Mouse (Mus musculus) naive thymus-derived CD4-positive, alpha-beta T cell, adult 2 months (primary cell): ENCODE results near the gene Ufsp2.

Source experiments
- DNase-seq: peaks from one replicate; pipeline ENCODE4 v3.0.0-alpha.2; 2011; ENCODE audit warnings: low read depth

The Ufsp2 gene

GRCm38 (mm10) chr8:45975126-45975836 lies at the start of gene Ufsp2, which contains the start of gene 1700029J07Rik:
Gene Ufsp2 (plus strand): TSS chr8:45975528.
Gene 1700029J07Rik (minus strand): TSS chr8:45975252.
- DNase-seq = peak; percentile 98

- DNase-seq = peak; percentile 89
Observed at GRCm38 (mm10) chr8:45934582-45935014, 40.7 kb upstream of the Ufsp2 start, which contains the start of gene Ccdc110. Gene Ccdc110 (plus strand): TSS chr8:45934619.

GRCm38 (mm10) chr8:45936986-45937385 lies 38.3 kb upstream of the Ufsp2 start:
- DNase-seq = no peak

- DNase-seq = no peak
Observed at GRCm38 (mm10) chr8:45946283-45946682, 29.0 kb upstream of the Ufsp2 start.

GRCm38 (mm10) chr8:45950622-45951021 lies 24.7 kb upstream of the Ufsp2 start:
- no peak for DNase-seq

- DNase-seq = no peak
Observed at GRCm38 (mm10) chr8:45970894-45971293, 4.4 kb upstream of the Ufsp2 start.

- no peak for DNase-seq
Observed at GRCm38 (mm10) chr8:45973988-45974505, 1.3 kb upstream of the Ufsp2 start.

GRCm38 (mm10) chr8:45975837-45976468 lies 625 bp downstream of the Ufsp2 start:
- DNase-seq = peak; percentile 16

GRCm38 (mm10) chr8:45986665-45987064 lies 11.3 kb downstream of the Ufsp2 start:
- no peak for DNase-seq

GRCm38 (mm10) chr8:45988189-45988588 lies 12.9 kb downstream of the Ufsp2 start:
- DNase-seq = no peak

- no peak for DNase-seq
Observed at GRCm38 (mm10) chr8:45990631-45991310, 15.4 kb downstream of the Ufsp2 start.

- peak; percentile 52 for DNase-seq
Observed at GRCm38 (mm10) chr8:45994111-45994510, 18.8 kb downstream of the Ufsp2 start.

GRCm38 (mm10) chr8:45995576-45995975 lies 20.2 kb downstream of the Ufsp2 start:
- DNase-seq = no peak

- no peak for DNase-seq
Observed at GRCm38 (mm10) chr8:45998228-45998627, 22.9 kb downstream of the Ufsp2 start.

- no peak for DNase-seq
Observed at GRCm38 (mm10) chr8:45999138-45999783, 23.9 kb downstream of the Ufsp2 start, which contains the start of gene Lrp2bp. Gene Lrp2bp (plus strand): TSS chr8:45999303.

- peak; percentile 97 for DNase-seq
Observed at GRCm38 (mm10) chr8:45999784-46000705, 24.7 kb downstream of the Ufsp2 start.

GRCm38 (mm10) chr8:46005596-46005995 lies 30.3 kb downstream of the Ufsp2 start, which contains the start of gene Ankrd37:
Gene Ankrd37 (minus strand): TSS chr8:46005707.
- DNase-seq = no peak

GRCm38 (mm10) chr8:46007050-46007672 lies 31.8 kb downstream of the Ufsp2 start:
- DNase-seq = no peak

GRCm38 (mm10) chr8:46010306-46010705 lies 35.0 kb downstream of the Ufsp2 start:
- no peak for DNase-seq
